Mouse (Mus musculus): ENCODE results near the gene Ttll6. TPM values are rescaled to one million over a fixed set of nuclear protein-coding genes. Genes with fewer than 3 reads are reported as not detected.

Gene Ttll6
- polyA plus RNA-seq, 1 experiment from 2014 or later = 0.06 TPM

DNA sequence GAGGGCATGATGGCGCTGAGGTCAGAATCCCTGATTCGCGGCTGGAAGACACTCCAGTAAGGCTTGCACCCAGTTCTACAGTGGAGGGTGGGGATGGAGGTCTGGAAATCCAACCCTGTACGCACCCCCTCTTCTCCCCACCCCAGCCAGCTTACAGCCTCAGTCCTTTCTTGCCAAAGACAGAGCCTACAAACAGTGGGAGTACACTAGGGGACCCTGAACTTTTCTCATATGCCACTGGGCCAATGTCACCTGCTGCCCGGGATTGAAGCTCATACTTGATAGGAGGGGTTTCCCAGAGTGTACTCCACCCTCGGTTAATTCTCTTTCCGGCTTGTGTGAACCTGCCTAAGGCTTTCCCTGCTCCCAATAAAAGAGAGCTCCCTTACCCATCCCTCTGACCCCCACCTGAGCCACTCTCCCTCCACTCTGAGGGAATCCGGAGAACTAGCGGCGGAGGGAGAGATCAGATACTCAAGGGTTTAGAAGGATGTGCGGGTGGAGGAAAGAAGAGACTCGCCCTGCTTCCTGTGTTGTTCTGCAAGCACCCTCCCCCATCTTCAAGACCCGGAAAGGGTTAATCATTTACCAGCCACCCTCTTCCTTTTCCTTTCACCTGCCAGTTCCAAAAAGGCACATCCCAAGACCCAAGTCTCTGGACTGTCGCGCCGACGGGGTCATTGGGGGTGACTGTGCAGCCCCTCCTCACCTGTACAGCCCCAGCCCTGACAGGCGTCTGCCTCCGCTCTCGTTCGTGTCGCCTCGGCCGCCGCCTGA, 39.1 kb downstream of the Ttll6 start:
- WGBS = under 1% methylated on average over 25 of the region's 25 CpGs
- ATAC-seq (no peak), DNase-seq (ENCODE audit: low spot score) (no peak)

GRCm38 (mm10) chr11:96173288-96173840, 39.8 kb downstream of the Ttll6 start:
- H3K9ac ChIP-seq (ENCODE audit: low read length) = no peak overlapping the region
- H3K4me3 ChIP-seq (ENCODE audit: low read depth, low read length) = no peak overlapping the region
- no peaks in the 10 kb centered on the region for H3K4me1 ChIP-seq (ENCODE audit: control insufficient read depth, insufficient read depth, low read length)
- WGBS = 2% methylated on average over 16 of the region's 16 CpGs
- no peaks in the 10 kb centered on the region for H3K9me3 ChIP-seq (replicated peaks; ENCODE audit: control insufficient read depth, low read length)
- H3K36me3 ChIP-seq (ENCODE audit: control insufficient read depth, insufficient read depth, low read length) = no peaks in the 10 kb centered on the region
- H3K4me2 ChIP-seq (ENCODE audit: low read length) = no peak overlapping the region
- ATAC-seq (no peak), DNase-seq (ENCODE audit: low spot score) (no peak)
- no peak overlapping the region for H3K27ac ChIP-seq (ENCODE audit: low read depth, low read length)
- peaks cover 97% of the 10 kb centered on the region for H3K27me3 ChIP-seq (replicated peaks; ENCODE audit: control insufficient read depth, insufficient read depth, low read length)

More for the DNA sequence above, 39.1 kb downstream of the Ttll6 start:
- H3K4me2 ChIP-seq (ENCODE audit: low read length) = no peak overlapping the region
- no peak overlapping the region for H3K4me3 ChIP-seq (ENCODE audit: low read depth, low read length)
- H3K9me3 ChIP-seq (replicated peaks; ENCODE audit: control insufficient read depth, low read length) = no peaks in the 10 kb centered on the region
- no peak overlapping the region for H3K27ac ChIP-seq (ENCODE audit: low read depth, low read length)
- H3K27me3 ChIP-seq (replicated peaks; ENCODE audit: control insufficient read depth, insufficient read depth, low read length) = peaks cover 97% of the 10 kb centered on the region
- no peak overlapping the region for H3K9ac ChIP-seq (ENCODE audit: low read length)
- H3K36me3 ChIP-seq (ENCODE audit: control insufficient read depth, insufficient read depth, low read length) = no peaks in the 10 kb centered on the region
- H3K4me1 ChIP-seq (ENCODE audit: control insufficient read depth, insufficient read depth, low read length) = no peaks in the 10 kb centered on the region

GRCm38 (mm10) chr11:96174881-96175280, 41.3 kb downstream of the Ttll6 start:
- no peaks in the 10 kb centered on the region for H3K4me1 ChIP-seq (ENCODE audit: control insufficient read depth, insufficient read depth, low read length)
- no peaks in the 10 kb centered on the region for H3K9me3 ChIP-seq (replicated peaks; ENCODE audit: control insufficient read depth, low read length)
- H3K36me3 ChIP-seq (ENCODE audit: control insufficient read depth, insufficient read depth, low read length) = no peaks in the 10 kb centered on the region
- no peak overlapping the region for H3K9ac ChIP-seq (ENCODE audit: low read length)
- H3K27ac ChIP-seq (ENCODE audit: low read depth, low read length) = no peak overlapping the region
- H3K4me2 ChIP-seq (ENCODE audit: low read length) = no peak overlapping the region
- no peak for DNase-seq (ENCODE audit: low spot score)
- H3K27me3 ChIP-seq (replicated peaks; ENCODE audit: control insufficient read depth, insufficient read depth, low read length) = peaks cover 97% of the 10 kb centered on the region
- ATAC-seq = no peak
- H3K4me3 ChIP-seq (ENCODE audit: low read depth, low read length) = no peak overlapping the region
- WGBS = under 1% methylated on average over 6 of the region's 6 CpGs

- H3K4me3 ChIP-seq (ENCODE audit: low read depth, low read length) = no peak overlapping the region
- no peaks in the 10 kb centered on the region for H3K9me3 ChIP-seq (replicated peaks; ENCODE audit: control insufficient read depth, low read length)
- no peaks in the 10 kb centered on the region for H3K4me1 ChIP-seq (ENCODE audit: control insufficient read depth, insufficient read depth, low read length)
- no peak overlapping the region for H3K9ac ChIP-seq (ENCODE audit: low read length)
- no peak for DNase-seq (ENCODE audit: low spot score)
- no peak for ATAC-seq
- 1% methylated on average over 17 of the region's 17 CpGs for WGBS
- H3K36me3 ChIP-seq (ENCODE audit: control insufficient read depth, insufficient read depth, low read length) = no peaks in the 10 kb centered on the region
- H3K4me2 ChIP-seq (ENCODE audit: low read length) = no peak overlapping the region
- H3K27ac ChIP-seq (ENCODE audit: low read depth, low read length) = no peak overlapping the region
- H3K27me3 ChIP-seq (replicated peaks; ENCODE audit: control insufficient read depth, insufficient read depth, low read length) = peaks cover 97% of the 10 kb centered on the region
These were observed 41.9 kb downstream of the Ttll6 start for GRCm38 (mm10) chr11:96175511-96175910.

DNA sequence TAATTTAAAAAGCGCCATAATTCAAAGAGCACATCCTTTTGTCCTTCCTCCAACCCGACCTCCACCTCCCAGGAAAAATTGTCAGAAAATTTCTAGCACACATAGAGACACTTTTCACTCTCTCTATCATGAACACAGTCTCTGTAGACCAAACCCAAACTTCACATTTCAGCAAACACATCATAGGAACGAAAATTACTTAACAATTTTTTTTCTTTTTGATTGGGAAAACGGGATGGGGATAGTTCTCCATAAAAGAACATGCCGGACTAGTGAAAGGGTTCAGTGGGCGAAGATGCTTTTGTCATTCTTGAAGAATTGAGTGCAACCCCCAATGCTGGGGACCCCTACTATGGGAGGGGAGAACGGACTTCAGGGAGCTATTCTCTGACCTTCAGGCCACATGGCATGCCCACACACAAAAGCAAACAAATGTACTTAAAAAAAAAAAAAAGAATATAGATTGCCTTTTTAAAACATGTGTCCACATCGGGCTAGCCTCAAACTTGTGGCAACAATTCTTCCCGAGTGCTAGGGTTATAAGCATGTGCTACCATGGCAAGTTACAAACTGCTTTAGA, 42.5 kb downstream of the Ttll6 start:
- Histone ChIP-seq H3K9ac (ENCODE audit: low read length) (no peak overlapping the region), H3K36me3 (ENCODE audit: control insufficient read depth, insufficient read depth, low read length) (no peaks in the 10 kb centered on the region), H3K4me3 (ENCODE audit: low read depth, low read length) (no peak overlapping the region), H3K4me2 (ENCODE audit: low read length) (no peak overlapping the region), H3K27me3 (replicated peaks; ENCODE audit: control insufficient read depth, insufficient read depth, low read length) (peaks cover 97% of the 10 kb centered on the region), H3K4me1 (ENCODE audit: control insufficient read depth, insufficient read depth, low read length) (no peaks in the 10 kb centered on the region), H3K9me3 (replicated peaks; ENCODE audit: control insufficient read depth, low read length) (no peaks in the 10 kb centered on the region), H3K27ac (ENCODE audit: low read depth, low read length) (no peak overlapping the region)
- no peak for ATAC-seq
- WGBS = 3% methylated on average over 9 of the region's 9 CpGs
- DNase-seq (ENCODE audit: low spot score) = no peak

GRCm38 (mm10) chr11:96176841-96177240, 43.3 kb downstream of the Ttll6 start:
- no peaks in the 10 kb centered on the region for H3K9me3 ChIP-seq (replicated peaks; ENCODE audit: control insufficient read depth, low read length)
- H3K4me3 ChIP-seq (ENCODE audit: low read depth, low read length) = no peak overlapping the region
- H3K27ac ChIP-seq (ENCODE audit: low read depth, low read length) = no peak overlapping the region
- H3K9ac ChIP-seq (ENCODE audit: low read length) = no peak overlapping the region
- H3K36me3 ChIP-seq (ENCODE audit: control insufficient read depth, insufficient read depth, low read length) = no peaks in the 10 kb centered on the region
- 2% methylated on average over 10 of the region's 10 CpGs for WGBS
- peaks cover 97% of the 10 kb centered on the region for H3K27me3 ChIP-seq (replicated peaks; ENCODE audit: control insufficient read depth, insufficient read depth, low read length)
- DNase-seq (ENCODE audit: low spot score) (no peak), ATAC-seq (no peak)
- H3K4me2 ChIP-seq (ENCODE audit: low read length) = no peak overlapping the region
- H3K4me1 ChIP-seq (ENCODE audit: control insufficient read depth, insufficient read depth, low read length) = no peaks in the 10 kb centered on the region

DNA sequence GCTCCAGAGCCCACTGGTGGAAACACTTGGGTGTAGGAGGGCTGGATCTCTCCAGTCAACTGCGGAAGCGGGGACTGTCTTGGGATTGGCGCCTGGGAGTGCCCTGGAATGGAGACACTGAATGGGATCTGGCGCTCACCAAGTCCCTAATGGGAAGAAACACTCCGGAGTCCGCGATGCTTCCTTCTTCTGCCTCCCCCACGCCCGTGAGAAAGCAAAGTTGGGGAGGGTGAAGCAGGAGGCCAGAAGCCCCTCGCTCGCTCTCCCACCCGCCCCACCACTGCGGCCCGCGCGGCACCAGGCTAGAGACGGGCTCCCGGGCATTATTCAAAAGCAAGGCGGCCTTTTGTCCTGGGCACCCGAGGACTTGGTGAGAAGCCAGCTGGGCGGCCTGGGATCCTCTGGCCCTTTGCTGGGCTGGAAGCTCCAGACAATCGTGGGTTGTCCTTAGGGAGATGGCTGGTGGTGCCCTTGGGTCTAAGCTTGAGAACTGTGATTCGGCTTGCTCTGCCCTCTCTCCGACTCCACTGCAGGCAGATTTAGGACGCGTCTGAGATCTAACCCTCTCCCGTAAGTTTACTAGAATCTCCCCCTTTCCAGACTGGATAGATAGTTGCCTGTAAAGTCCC, 44.1 kb downstream of the Ttll6 start:
- no peak overlapping the region for H3K4me2 ChIP-seq (ENCODE audit: low read length)
- H3K4me3 ChIP-seq (ENCODE audit: low read depth, low read length) = no peak overlapping the region
- H3K9me3 ChIP-seq (replicated peaks; ENCODE audit: control insufficient read depth, low read length) = no peaks in the 10 kb centered on the region
- H3K36me3 ChIP-seq (ENCODE audit: control insufficient read depth, insufficient read depth, low read length) = no peaks in the 10 kb centered on the region
- H3K9ac ChIP-seq (ENCODE audit: low read length) = no peak overlapping the region
- DNase-seq (ENCODE audit: low spot score) = no peak
- ATAC-seq = no peak
- H3K27ac ChIP-seq (ENCODE audit: low read depth, low read length) = no peak overlapping the region
- no peaks in the 10 kb centered on the region for H3K4me1 ChIP-seq (ENCODE audit: control insufficient read depth, insufficient read depth, low read length)
- peaks cover 97% of the 10 kb centered on the region for H3K27me3 ChIP-seq (replicated peaks; ENCODE audit: control insufficient read depth, insufficient read depth, low read length)
- WGBS = under 1% methylated on average over 27 of the region's 27 CpGs

GRCm38 (mm10) chr11:96178356-96178755, 44.8 kb downstream of the Ttll6 start:
- DNase-seq (ENCODE audit: low spot score) = no peak
- H3K27ac ChIP-seq (ENCODE audit: low read depth, low read length) = no peak overlapping the region
- no peaks in the 10 kb centered on the region for H3K36me3 ChIP-seq (ENCODE audit: control insufficient read depth, insufficient read depth, low read length)
- no peak overlapping the region for H3K4me2 ChIP-seq (ENCODE audit: low read length)
- H3K4me3 ChIP-seq (ENCODE audit: low read depth, low read length) = no peak overlapping the region
- ATAC-seq = no peak
- H3K9me3 ChIP-seq (replicated peaks; ENCODE audit: control insufficient read depth, low read length) = 0 out of 2 replicates have a peak, but pooled peaks cover 3% of the 10 kb centered on the region
- WGBS = 1% methylated on average over 8 of the region's 8 CpGs
- H3K4me1 ChIP-seq (ENCODE audit: control insufficient read depth, insufficient read depth, low read length) = no peaks in the 10 kb centered on the region
- no peak overlapping the region for H3K9ac ChIP-seq (ENCODE audit: low read length)
- H3K27me3 ChIP-seq (replicated peaks; ENCODE audit: control insufficient read depth, insufficient read depth, low read length) = peaks cover 97% of the 10 kb centered on the region

Data from forebrain, embryonic 14.5 days (tissue).